Mouse (Mus musculus) C2C12 (cell line): ENCODE data around the gene Hes7.

Experiments used
- CEBPB ChIP-seq: IDR thresholded peaks from one replicate; pipeline ENCODE4 v1.6.1; 2011; ENCODE audit warnings: low read depth, mild to moderate bottlenecking, control low read depth, moderate library complexity
- CTCF ChIP-seq: IDR thresholded peaks from one replicate; pipeline ENCODE4 v1.5.1; 2011; ENCODE audit not compliant: control insufficient read depth, insufficient read depth, insufficient read length
- FOSL1 ChIP-seq: IDR thresholded peaks from one replicate; pipeline ENCODE4 v1.8.0; 2011; ENCODE audit warnings: mild to moderate bottlenecking, low read length; ENCODE audit not compliant: poor library complexity, insufficient read depth, severe bottlenecking
- MAX ChIP-seq: IDR thresholded peaks from one replicate; pipeline ENCODE4 v1.6.1; 2011; ENCODE audit warnings: mild to moderate bottlenecking, control low read depth
- MYOD1 ChIP-seq: IDR thresholded peaks from one replicate; pipeline ENCODE4 v1.6.1; 2011; ENCODE audit warnings: low read depth; ENCODE audit not compliant: control insufficient read depth, insufficient read length
- USF1 ChIP-seq: IDR thresholded peaks from one replicate; pipeline ENCODE4 v1.6.1; 2011; ENCODE audit warnings: low read depth, mild to moderate bottlenecking, control low read depth, moderate library complexity

DNA sequence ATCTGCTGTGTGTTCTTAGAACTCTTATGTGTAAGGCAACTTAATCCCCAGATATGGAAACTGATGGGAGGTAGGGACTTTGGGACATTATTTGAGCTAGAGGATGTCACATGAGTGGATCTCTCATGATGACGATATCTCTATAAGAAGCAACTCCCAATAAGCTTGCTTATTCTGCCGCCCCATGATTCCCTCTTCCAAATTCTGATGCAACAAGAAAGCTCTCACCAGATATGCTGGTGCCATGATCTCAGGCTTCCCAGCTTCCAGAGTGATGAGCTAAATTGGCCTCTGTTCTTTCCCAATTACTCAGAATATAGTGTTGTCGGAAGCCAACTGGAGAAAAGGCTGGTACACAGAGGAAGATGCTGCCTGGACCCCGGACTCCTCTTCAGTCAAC lies 8.3 kb upstream of the Hes7 start:
- no peak for TF ChIP-seq CTCF
- TF ChIP-seq MAX = no peak
- TF ChIP-seq FOSL1 = no peak
- peak; percentile 1 for TF ChIP-seq CEBPB
- TF ChIP-seq USF1 = no peak
- no peak for TF ChIP-seq MYOD1
